Mouse (Mus musculus): ENCODE results near the gene Pithd1. TPM values are rescaled to one million over a fixed set of nuclear protein-coding genes. Genes with fewer than 3 reads are reported as not detected.

Pithd1 gene
- total RNA-seq, 2 experiments from 2014 or later, result 22.0 to 22.6 TPM

- no peak for DNase-seq
Observed at GRCm38 (mm10) chr4:135929405-135929804, 57.7 kb downstream of the Pithd1 start.

- no peak for DNase-seq
Observed at GRCm38 (mm10) chr4:135928376-135928775, 58.7 kb downstream of the Pithd1 start.

- DNase-seq, result no peak
Observed at GRCm38 (mm10) chr4:135926861-135927260, 60.2 kb downstream of the Pithd1 start.

DNA sequence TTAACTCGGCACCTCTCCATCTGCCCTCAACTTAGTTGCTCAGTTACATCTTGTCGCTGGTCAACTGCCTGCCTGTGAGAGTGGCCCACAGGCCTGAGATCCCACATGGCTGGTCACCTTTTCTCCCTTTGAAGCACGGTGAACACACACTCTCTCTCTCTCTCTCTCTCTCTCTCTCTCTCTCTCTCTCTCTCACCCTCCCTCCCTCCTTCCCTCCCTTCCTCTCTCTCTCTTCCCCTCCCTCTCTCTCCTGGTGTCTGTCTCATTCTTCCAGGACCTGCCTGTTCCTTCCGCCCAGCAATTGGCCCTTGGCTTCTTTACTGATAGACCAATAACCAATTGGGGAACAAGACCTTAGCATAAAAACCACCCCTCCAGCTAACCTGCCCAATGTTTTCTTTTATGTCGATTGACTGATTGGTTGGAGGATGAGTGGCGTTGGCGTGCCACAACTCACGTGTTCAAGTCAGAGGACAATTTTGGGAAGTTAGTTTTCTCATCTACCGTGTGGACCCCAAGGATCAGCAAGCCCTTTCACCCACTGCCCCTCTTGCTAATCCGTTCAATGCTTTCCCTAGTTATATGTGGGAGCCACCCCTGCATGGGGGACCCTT is 60.8 kb downstream of the Pithd1 start:
- DNase-seq, result no peak

Other genes with a start within 250 kb of the Pithd1 start
- 10 to 100 TPM; 58.1 to 76.7 TPM for gene Myom3, start 227.5 kb downstream of the Pithd1 start, total RNA-seq (2021)
- gene Srsf10, start 131.5 kb downstream of the Pithd1 start, total RNA-seq (2021), result 10 to 100 TPM; 22.6 to 25.2 TPM
- gene Pnrc2, start 113.4 kb downstream of the Pithd1 start, total RNA-seq (2021), result 10 to 100 TPM; 25.7 to 36.4 TPM
- gene Cnr2, start 91.9 kb downstream of the Pithd1 start, total RNA-seq (2021), result under 1 TPM; 0.08 to 0.10 TPM
- gene Fuca1, start 66.5 kb downstream of the Pithd1 start, total RNA-seq (2021), result 10 to 100 TPM; 18.9 to 21.7 TPM
- gene Hmgcl, start 40.8 kb downstream of the Pithd1 start, total RNA-seq (2021), result 10 to 100 TPM; 41.5 to 42.3 TPM
- gene Gale, start 23.5 kb downstream of the Pithd1 start, total RNA-seq (2021), result 1 to 10 TPM in 1 of 2 experiments, under 1 TPM in 1; 0.72 to 1.5 TPM
- 10 to 100 TPM; 25.3 to 30.7 TPM for gene Lypla2, start 14.6 kb downstream of the Pithd1 start, total RNA-seq (2021)
- gene Eloa, start 34.5 kb upstream of the Pithd1 start, total RNA-seq (2021), result 10 to 100 TPM; 45.3 to 50.6 TPM
- 100 to 1,000 TPM; 209 to 218 TPM for gene Rpl11, start 66.2 kb upstream of the Pithd1 start, total RNA-seq (2021)
- gene Id3, start 156.2 kb upstream of the Pithd1 start, total RNA-seq (2021), result 10 to 100 TPM; 13.5 to 21.2 TPM
- 1 to 10 TPM; 1.8 to 3.5 TPM for gene E2f2, start 185.1 kb upstream of the Pithd1 start, total RNA-seq (2021)
- 1 to 10 TPM; 2.8 to 3.0 TPM for gene Asap3, start 219.1 kb upstream of the Pithd1 start, total RNA-seq (2021)

All from gastrocnemius, postnatal 25 days (tissue).